Mouse (Mus musculus): ENCODE measurements around the gene Enoph1. TPM values are rescaled to one million over a fixed set of nuclear protein-coding genes. Genes with fewer than 3 reads are reported as not detected.

Gene Enoph1
- polyA plus RNA-seq, 1 experiment from 2014 or later: 45.4 TPM

DNA sequence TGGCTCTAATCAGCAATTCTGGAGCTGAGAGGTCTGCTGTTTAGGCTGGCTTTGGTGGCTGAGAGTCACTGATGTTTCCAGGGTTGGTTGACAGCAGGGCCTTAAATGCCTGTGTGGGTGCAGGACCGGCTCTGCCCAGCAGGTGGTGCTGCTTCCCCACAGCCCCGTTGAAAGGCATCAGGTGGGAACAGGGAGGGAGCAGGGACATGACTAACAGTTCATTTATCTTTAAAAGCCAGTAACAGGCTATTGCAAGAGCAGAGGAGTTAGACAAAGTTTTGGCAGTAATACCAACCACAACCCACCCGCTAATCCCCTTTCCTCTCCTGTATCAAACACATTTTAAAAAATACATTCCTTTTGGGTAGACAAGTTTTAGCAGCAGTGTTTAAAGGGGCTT lies 30.5 kb downstream of the Enoph1 start:
- no peaks in the 10 kb centered on the region for H3K27me3 ChIP-seq (ENCODE audit: control insufficient read depth, insufficient read depth, low read length)
- peaks cover 17% of the 10 kb centered on the region for H3K36me3 ChIP-seq (ENCODE audit: control insufficient read depth, insufficient read depth, low read length)
- H3K4me2 ChIP-seq (replicated peaks; ENCODE audit: low read depth, low read length): no peak overlapping the region
- no peak overlapping the region for H3K4me3 ChIP-seq (ENCODE audit: low read depth, low read length)
- H3K4me1 ChIP-seq (ENCODE audit: control insufficient read depth, insufficient read depth, low read length): no peaks in the 10 kb centered on the region
- H3K9ac ChIP-seq (replicated peaks; ENCODE audit: low read depth, low read length): no peak overlapping the region
- H3K27ac ChIP-seq (ENCODE audit: low read length): no peak overlapping the region
- 11% methylated on average over 3 of the region's 3 CpGs for WGBS
- no peak; the same call in 1 of the 2 replicates for ATAC-seq (ENCODE audit: insufficient number of reproducible peaks, insufficient read depth, low FRiP score, low read depth)
- H3K9me3 ChIP-seq (ENCODE audit: control insufficient read depth, low read depth, low read length): no peaks in the 10 kb centered on the region

DNA sequence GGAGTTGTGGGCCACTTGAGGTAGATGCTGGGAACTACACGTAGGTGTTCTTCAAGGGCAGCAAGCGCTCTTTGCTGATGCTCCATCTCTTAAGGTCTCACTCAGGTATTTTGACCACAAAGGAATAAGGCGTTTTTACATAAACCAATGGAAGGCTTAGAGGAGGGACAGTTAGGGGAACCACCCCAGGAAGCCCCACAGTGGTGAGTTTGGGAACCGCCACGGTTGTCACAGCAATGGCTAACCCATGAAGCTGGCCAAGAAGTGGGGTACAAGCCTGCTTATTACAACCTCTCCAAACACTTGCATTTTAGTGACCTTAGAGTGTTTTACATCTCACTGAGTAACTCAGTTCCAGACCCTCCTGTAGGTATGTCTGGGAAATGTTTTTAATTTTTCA lies 31.8 kb downstream of the Enoph1 start:
- Histone ChIP-seq H3K4me3 (ENCODE audit: low read depth, low read length) (no peak overlapping the region), H3K27me3 (ENCODE audit: control insufficient read depth, insufficient read depth, low read length) (no peaks in the 10 kb centered on the region), H3K9me3 (ENCODE audit: control insufficient read depth, low read depth, low read length) (no peaks in the 10 kb centered on the region), H3K4me2 (replicated peaks; ENCODE audit: low read depth, low read length) (no peak overlapping the region), H3K27ac (ENCODE audit: low read length) (no peak overlapping the region), H3K36me3 (ENCODE audit: control insufficient read depth, insufficient read depth, low read length) (peaks cover 14% of the 10 kb centered on the region), H3K4me1 (ENCODE audit: control insufficient read depth, insufficient read depth, low read length) (no peaks in the 10 kb centered on the region), H3K9ac (replicated peaks; ENCODE audit: low read depth, low read length) (no peak overlapping the region)
- no peak for ATAC-seq (ENCODE audit: insufficient number of reproducible peaks, insufficient read depth, low FRiP score, low read depth)
- 92% methylated on average over 5 of the region's 5 CpGs for WGBS

DNA sequence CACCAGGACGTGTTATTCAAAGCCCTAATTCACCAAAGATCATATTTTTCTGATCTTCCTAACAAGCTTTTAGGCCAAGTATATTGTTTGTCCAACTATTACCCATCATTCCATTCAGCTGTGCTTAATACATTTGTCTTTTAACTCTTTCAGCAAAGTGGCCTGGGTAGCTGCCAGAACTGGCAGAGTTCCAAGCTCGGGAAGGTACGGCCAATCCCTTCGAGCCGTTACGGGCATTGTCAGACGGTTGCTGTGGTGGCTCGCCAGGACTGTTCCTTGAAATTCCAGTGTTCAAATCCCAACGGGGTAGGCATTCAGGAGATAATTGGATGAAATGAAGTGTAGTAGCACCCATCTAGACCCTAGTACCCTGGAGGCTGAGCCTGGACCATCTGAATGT lies 32.8 kb downstream of the Enoph1 start:
- Histone ChIP-seq H3K9me3 (ENCODE audit: control insufficient read depth, low read depth, low read length) (no peaks in the 10 kb centered on the region), H3K27me3 (ENCODE audit: control insufficient read depth, insufficient read depth, low read length) (no peaks in the 10 kb centered on the region), H3K9ac (replicated peaks; ENCODE audit: low read depth, low read length) (no peak overlapping the region), H3K4me2 (replicated peaks; ENCODE audit: low read depth, low read length) (no peak overlapping the region), H3K4me1 (ENCODE audit: control insufficient read depth, insufficient read depth, low read length) (no peaks in the 10 kb centered on the region), H3K27ac (ENCODE audit: low read length) (no peak overlapping the region), H3K4me3 (ENCODE audit: low read depth, low read length) (no peak overlapping the region), H3K36me3 (ENCODE audit: control insufficient read depth, insufficient read depth, low read length) (peaks cover 14% of the 10 kb centered on the region; the same call in 1 of the 2 replicates)
- WGBS: 77% methylated on average over 9 of the region's 9 CpGs
- no peak for ATAC-seq (ENCODE audit: insufficient number of reproducible peaks, insufficient read depth, low FRiP score, low read depth)

DNA sequence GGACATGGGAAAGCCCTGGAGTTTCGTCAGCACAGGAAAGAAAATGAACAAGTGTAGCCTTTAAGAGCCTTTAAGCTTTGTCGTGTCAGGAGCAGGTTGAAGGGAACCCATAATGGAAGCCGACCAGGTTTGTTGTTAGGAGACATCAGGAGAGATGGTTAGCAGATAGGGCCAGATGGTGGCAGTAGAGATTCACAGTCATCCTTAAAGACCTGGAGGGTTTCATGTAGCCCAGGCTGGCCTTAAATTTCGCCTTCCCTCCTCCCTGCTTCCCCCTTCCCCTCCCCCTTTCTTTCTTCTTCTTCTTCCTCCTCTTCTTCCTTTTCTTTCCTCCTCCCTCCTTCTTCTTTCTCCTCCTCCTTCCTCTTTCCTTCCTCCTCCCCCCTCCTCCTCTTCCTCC lies 34.8 kb downstream of the Enoph1 start:
- no peaks in the 10 kb centered on the region for H3K27me3 ChIP-seq (ENCODE audit: control insufficient read depth, insufficient read depth, low read length)
- no peak overlapping the region for H3K9ac ChIP-seq (replicated peaks; ENCODE audit: low read depth, low read length)
- H3K4me2 ChIP-seq (replicated peaks; ENCODE audit: low read depth, low read length): no peak overlapping the region
- peaks cover 4% of the 10 kb centered on the region; the same call in 1 of the 2 replicates for H3K36me3 ChIP-seq (ENCODE audit: control insufficient read depth, insufficient read depth, low read length)
- H3K27ac ChIP-seq (ENCODE audit: low read length): no peak overlapping the region
- H3K9me3 ChIP-seq (ENCODE audit: control insufficient read depth, low read depth, low read length): no peaks in the 10 kb centered on the region
- no peak for ATAC-seq (ENCODE audit: insufficient number of reproducible peaks, insufficient read depth, low FRiP score, low read depth)
- no peaks in the 10 kb centered on the region for H3K4me1 ChIP-seq (ENCODE audit: control insufficient read depth, insufficient read depth, low read length)
- 58% methylated on average over 4 of the region's 4 CpGs for WGBS
- H3K4me3 ChIP-seq (ENCODE audit: low read depth, low read length): no peak overlapping the region

DNA sequence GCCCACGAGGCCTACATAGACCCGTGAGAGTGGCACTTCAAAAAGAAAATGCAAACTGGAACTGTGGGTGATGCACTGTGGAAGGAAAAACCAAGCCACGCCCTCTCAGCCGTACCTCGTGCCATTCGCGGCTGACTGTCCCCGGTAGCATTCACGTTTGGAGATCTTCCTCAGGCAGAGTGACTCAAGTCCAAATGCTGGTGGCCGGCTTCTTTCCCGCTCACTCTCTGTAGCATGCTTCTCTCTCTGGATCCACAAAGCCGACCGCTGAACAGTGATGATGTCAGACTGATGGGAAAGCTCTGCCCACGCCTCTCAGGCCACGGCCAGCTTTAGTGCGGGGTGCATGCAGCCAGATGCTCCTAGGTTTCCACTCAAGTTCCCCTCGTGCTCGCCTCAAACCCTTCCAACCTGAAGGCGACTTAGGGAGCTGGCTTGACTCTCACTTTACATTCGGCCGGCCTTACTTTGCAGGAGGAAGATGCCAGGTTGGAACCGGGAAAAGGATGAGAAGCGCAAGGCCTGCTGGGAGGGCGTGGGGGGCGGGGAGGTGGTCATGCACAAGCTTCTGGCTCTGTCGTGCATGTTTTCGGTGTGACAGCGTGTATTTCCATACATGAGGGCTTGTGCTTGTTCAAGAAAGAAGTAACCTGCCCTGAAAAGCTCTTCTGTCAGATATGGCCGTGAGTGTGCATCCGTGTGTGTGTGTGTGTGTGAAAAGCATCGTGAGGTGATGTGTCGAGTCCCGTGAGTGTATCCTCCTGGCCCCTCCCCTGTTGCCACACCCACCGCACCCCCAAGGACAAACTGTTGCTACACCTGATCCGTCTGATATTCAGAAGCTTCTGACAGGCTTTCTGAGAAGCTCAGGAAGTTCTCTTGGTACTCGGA lies 39.5 kb downstream of the Enoph1 start:
- no peaks in the 10 kb centered on the region for H3K27me3 ChIP-seq (ENCODE audit: control insufficient read depth, insufficient read depth, low read length)
- H3K9ac ChIP-seq (replicated peaks; ENCODE audit: low read depth, low read length): no peak overlapping the region; the same call in 1 of the 2 replicates
- H3K4me3 ChIP-seq (ENCODE audit: low read depth, low read length): peak overlapping the region; percentile 26
- H3K4me2 ChIP-seq (replicated peaks; ENCODE audit: low read depth, low read length): peak overlapping the region; percentile 59
- 28% methylated on average over 36 of the region's 36 CpGs for WGBS
- no peak overlapping the region for H3K27ac ChIP-seq (ENCODE audit: low read length)
- no peak for ATAC-seq (ENCODE audit: insufficient number of reproducible peaks, insufficient read depth, low FRiP score, low read depth)
- H3K4me1 ChIP-seq (ENCODE audit: control insufficient read depth, insufficient read depth, low read length): peaks cover 4% of the 10 kb centered on the region; the same call in 1 of the 2 replicates
- no peaks in the 10 kb centered on the region for H3K36me3 ChIP-seq (ENCODE audit: control insufficient read depth, insufficient read depth, low read length)
- H3K9me3 ChIP-seq (ENCODE audit: control insufficient read depth, low read depth, low read length): no peaks in the 10 kb centered on the region

DNA sequence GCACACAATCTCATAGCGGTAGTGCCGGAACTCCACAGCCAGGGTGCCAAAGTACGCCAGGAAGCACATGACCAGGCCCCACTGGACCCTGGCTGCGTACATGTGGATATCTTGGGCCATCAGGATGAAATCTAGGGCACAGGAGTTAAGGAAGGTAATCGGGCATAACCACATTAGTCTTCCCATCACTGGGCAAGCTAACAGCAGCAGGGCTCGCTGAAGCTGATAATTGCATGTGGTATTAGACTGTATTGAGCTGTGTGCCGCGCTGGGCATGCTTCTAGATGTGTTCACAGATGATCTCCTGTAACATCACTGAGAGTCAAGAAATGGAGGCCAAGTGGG lies 40.1 kb downstream of the Enoph1 start:
- peaks cover 4% of the 10 kb centered on the region; the same call in 1 of the 2 replicates for H3K4me1 ChIP-seq (ENCODE audit: control insufficient read depth, insufficient read depth, low read length)
- no peaks in the 10 kb centered on the region for H3K36me3 ChIP-seq (ENCODE audit: control insufficient read depth, insufficient read depth, low read length)
- no peaks in the 10 kb centered on the region for H3K9me3 ChIP-seq (ENCODE audit: control insufficient read depth, low read depth, low read length)
- no peak overlapping the region for H3K9ac ChIP-seq (replicated peaks; ENCODE audit: low read depth, low read length)
- 0 out of 2 replicates have a peak overlapping the region, but pooled peaks have one; percentile 26 for H3K4me3 ChIP-seq (ENCODE audit: low read depth, low read length)
- no peak overlapping the region for H3K27ac ChIP-seq (ENCODE audit: low read length)
- ATAC-seq (ENCODE audit: insufficient number of reproducible peaks, insufficient read depth, low FRiP score, low read depth): no peak
- H3K27me3 ChIP-seq (ENCODE audit: control insufficient read depth, insufficient read depth, low read length): no peaks in the 10 kb centered on the region
- 86% methylated on average over 8 of the region's 8 CpGs for WGBS
- peak overlapping the region; percentile 59 for H3K4me2 ChIP-seq (replicated peaks; ENCODE audit: low read depth, low read length)

DNA sequence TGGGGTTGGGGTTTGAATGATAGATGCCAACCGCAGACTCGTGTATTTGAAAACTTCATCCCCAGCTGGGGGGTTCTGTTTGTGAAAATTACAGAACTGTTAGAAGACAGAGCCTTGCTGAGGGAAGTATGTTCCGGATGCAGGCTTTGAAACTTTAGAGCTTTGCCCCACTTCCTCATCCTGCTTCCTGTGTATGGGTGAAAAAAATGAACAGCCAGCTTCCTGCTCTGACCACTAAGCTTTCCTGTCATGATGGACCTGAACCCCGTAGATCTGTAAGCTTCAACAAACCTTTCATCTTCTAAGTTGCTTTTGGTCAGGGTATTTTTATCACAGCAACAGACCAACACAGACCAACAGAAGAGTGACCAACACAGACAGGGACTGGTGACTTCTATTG lies 42.2 kb downstream of the Enoph1 start:
- Histone ChIP-seq H3K27me3 (ENCODE audit: control insufficient read depth, insufficient read depth, low read length) (no peaks in the 10 kb centered on the region), H3K9me3 (ENCODE audit: control insufficient read depth, low read depth, low read length) (no peaks in the 10 kb centered on the region), H3K4me1 (ENCODE audit: control insufficient read depth, insufficient read depth, low read length) (peaks cover 4% of the 10 kb centered on the region; the same call in 1 of the 2 replicates), H3K36me3 (ENCODE audit: control insufficient read depth, insufficient read depth, low read length) (no peaks in the 10 kb centered on the region), H3K9ac (replicated peaks; ENCODE audit: low read depth, low read length) (no peak overlapping the region), H3K27ac (ENCODE audit: low read length) (no peak overlapping the region), H3K4me2 (replicated peaks; ENCODE audit: low read depth, low read length) (no peak overlapping the region), H3K4me3 (ENCODE audit: low read depth, low read length) (no peak overlapping the region)
- ATAC-seq (ENCODE audit: insufficient number of reproducible peaks, insufficient read depth, low FRiP score, low read depth): no peak
- 80% methylated on average over 4 of the region's 4 CpGs for WGBS

DNA sequence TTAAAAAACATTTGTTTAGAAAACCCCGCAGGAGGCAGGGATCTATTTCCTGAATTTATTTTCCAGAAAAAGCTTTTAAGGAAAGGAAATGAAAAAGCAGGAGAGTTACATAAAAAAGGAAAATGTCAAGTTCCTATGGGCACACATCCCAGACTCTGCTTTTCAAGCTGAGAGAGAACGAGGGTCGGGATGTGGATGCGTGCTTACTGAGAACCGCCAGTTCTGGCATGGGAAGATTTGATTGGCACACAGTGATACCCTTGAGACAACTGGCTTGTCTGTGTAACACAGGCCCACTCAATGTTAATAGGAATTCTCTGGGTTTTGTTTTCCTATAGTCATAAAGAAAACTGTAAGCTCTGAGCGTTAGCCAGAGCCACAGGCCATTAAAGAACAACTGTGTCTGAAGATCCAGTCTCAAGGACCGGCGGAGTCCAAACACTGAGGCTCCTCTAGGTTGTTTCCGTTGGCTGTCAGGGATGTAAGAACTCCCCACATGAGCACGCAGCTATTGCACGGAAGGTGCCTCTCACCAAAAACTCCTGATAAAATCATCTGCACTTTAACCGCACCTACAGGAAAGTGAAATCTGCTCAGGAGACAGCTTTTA lies 44.3 kb downstream of the Enoph1 start:
- WGBS: 48% methylated on average over 12 of the region's 12 CpGs
- no peaks in the 10 kb centered on the region for H3K27me3 ChIP-seq (ENCODE audit: control insufficient read depth, insufficient read depth, low read length)
- no peak for ATAC-seq (ENCODE audit: insufficient number of reproducible peaks, insufficient read depth, low FRiP score, low read depth)

More for the DNA sequence above, 44.3 kb downstream of the Enoph1 start:
- Histone ChIP-seq H3K27ac (ENCODE audit: low read length) (peak overlapping the region; percentile 33; the same call in 1 of the 2 replicates), H3K36me3 (ENCODE audit: control insufficient read depth, insufficient read depth, low read length) (no peaks in the 10 kb centered on the region), H3K4me1 (ENCODE audit: control insufficient read depth, insufficient read depth, low read length) (peaks cover 4% of the 10 kb centered on the region; the same call in 1 of the 2 replicates), H3K9me3 (ENCODE audit: control insufficient read depth, low read depth, low read length) (no peaks in the 10 kb centered on the region), H3K4me2 (replicated peaks; ENCODE audit: low read depth, low read length) (no peak overlapping the region; the same call in 1 of the 2 replicates), H3K9ac (replicated peaks; ENCODE audit: low read depth, low read length) (no peak overlapping the region), H3K4me3 (ENCODE audit: low read depth, low read length) (no peak overlapping the region)
